Mouse (Mus musculus) CD4-positive, CD25-positive, alpha-beta regulatory T cell, adult 2 months (primary cell): Measurements from ENCODE around the gene Dgkg.

ENCODE experiments used
- DNase-seq: peaks from one replicate; pipeline ENCODE4 v3.0.0-alpha.2; 2012; ENCODE audit warnings: low read depth, low spot score

Gene Dgkg

DNA sequence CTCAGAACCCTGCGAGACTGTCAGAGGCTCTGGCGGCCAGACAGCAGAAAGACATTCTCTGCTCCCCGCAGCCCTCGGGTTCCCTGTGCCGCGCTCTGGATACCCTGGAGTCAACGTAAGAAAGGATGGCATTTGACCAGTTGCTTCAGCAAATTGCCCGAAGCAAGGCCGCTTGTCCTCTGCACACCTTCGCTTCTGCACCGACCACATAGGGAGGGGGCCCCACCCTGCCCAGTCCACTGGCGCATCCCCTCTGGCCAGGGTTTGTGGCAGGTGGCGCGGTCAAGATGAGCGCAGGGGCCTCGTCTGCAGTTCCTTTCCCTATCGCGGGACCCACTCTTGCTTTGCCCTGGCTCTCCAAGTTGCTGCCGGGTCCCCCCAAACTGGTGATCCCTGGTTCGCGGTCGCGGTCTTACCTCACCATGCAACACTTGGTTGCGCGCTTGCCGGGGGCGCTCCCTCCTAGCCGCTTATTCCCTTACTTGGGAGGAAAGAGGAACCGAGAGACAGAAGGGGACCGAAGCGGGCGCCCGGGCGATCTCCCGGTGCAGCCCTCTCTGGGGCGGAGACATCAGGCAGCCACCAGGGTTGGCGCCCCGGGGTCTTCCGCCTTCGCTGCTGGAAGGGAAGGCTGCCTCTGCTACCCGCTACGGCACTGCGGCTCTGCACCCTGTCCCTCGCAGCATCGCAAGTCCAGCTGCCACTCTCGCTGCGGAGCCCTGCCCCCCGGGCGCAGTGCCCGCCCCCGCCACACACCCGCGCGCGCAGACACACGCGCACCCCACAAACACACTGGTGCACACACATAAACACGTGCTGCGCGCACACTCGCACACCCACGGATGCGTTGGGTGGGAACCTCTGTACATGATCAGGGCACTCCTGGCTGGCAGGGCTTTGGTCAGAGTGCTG, at the start of gene Dgkg:
TSS of gene Dgkg (minus strand) at position 689 of the 912 bp plus-strand sequence.
- peak; percentile 54 for DNase-seq

DNA sequence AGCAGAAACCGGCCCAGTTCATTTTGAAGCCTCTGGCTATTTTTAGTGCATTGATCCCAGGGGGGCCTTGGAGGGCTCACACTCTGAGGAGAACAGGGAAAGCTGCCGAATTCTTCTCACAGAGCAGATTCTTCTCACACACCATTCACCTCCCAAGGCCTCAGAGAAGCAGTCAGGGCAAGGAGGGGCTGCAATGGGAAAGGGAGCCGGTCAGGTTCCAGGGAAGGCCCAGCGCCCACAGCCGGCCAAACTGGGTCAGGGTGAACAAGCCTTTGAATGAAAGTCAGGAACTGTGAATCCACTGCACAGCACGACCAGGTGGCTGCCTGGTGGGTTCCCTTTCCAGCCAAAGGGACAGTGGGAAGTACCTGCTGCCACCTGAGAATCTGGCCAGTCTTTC, 47.9 kb upstream of the Dgkg start:
- no peak for DNase-seq

DNA sequence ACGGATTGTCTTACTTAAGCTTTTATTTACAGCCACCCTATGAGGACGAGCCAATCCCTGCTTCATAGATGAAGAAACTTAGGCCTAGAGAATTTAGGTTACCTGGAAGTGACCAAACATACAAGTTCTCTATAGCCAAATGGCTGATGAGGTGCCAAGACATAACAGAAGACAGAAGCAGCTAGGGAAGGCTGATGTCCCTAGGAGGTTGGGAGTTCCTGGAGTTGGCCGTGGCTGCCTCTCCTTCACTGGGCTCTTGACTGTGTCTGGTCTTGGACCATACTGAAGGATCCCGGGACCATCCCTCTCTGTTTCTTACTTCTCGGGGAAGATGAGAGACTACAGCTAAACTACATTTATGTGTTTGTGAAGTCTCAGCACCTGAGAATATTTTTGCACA, 47.1 kb upstream of the Dgkg start:
- no peak for DNase-seq

DNA sequence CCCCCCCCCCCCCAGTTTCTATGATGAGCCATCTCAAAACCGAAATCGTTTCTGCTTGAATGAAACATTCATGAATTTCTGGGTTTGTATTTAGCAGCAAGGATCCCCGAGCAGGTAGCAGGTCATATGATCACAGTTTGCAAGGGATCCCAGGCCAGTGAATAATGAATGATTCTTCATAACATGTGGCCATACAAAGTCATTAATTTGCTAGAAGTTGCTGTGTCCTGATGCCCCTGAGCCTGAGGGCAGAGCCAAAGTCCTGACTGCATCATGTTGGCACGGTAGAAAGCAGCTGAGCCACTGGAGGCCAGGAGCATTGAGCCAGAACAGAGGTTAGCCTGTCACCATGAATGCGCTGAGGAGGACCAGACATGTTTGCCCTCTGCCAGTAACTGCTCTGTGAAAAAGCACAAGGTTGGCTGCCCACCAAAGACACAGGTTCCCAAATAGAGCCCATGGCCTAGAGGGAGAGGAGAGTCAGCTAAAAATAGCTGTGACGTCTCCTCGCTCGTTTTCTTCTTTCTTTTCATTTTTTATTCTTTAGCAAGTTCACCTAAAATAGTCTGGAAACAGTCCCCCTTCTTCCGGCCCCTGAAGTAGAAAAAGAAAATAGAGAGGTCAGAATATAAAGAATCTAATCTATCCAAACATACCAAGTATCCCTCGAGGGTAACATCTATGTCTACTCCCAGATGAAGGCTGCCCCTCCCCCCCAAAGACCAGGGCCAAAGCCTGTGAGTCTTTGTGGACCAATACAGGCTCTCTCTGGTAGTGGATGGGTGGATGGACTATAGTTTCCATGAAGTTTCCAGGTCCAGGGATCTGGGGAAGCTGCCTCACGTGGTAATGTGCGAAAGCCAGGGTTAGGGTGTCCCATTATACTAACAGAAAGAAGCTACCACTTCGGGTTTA, 42.1 kb upstream of the Dgkg start:
- DNase-seq = no peak

DNA sequence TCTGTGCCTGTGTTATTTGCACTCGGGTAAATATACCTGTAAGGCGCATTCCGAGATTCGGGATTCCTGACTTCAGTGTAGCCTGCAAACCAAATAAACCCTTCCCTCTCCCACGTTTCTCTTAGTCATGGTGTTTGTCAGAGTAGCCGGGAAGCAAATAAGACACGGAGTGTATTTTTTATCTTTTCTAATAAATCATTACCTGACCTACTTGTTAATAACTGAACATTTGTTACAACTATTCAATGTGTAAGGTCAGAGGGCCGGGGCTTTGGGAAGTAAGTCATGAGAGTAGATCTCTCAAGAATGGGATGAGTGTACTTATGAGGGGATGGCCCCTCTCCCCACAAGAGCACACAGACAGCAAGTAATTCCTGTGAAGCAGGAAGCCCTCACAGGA, 41.1 kb upstream of the Dgkg start:
- DNase-seq = no peak

DNA sequence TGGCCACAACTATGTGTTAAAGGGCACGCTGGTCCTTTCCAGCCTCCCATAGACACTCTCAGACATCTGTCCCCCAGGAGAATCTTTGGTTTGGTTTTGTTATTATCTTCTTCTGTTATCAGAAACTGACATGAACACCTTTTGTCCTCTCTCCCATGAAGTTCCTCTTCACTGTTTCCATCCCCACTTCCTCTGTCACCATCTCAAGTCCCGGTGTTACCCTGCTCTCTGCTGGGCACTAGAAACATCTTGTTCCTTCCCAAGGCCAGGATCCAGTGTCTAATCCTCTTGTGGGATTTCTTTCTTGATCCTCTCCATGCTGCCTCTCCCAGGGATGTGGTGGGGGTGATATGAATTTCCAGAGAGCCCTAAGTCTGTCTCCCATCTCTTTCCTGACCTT, 32.6 kb upstream of the Dgkg start:
- DNase-seq = no peak

DNA sequence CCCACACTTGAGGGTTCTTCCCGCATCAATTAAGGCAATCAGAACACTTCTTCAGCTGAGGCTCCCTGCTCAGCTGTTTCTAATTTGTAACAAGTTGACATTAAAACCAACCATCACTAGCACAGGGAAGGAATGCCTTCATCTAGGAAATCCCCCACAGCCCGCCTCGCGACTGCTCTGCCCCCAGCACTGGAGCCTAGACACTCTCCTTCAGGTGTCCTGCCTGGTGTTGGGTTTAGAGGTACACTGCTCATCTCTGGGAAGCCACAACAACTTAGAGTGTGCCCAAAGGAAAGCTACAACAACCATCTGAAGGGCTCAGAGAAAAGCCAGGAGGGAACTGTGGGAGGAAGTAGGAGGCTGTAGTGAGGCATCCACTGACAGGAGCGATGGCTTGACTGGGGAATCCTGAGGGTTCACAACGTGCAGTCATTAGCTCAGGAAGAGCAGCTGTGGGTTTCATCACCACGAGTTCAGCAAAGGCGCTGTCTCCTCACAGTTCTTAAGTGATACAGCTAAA, 30.8 kb upstream of the Dgkg start:
- no peak for DNase-seq

DNA sequence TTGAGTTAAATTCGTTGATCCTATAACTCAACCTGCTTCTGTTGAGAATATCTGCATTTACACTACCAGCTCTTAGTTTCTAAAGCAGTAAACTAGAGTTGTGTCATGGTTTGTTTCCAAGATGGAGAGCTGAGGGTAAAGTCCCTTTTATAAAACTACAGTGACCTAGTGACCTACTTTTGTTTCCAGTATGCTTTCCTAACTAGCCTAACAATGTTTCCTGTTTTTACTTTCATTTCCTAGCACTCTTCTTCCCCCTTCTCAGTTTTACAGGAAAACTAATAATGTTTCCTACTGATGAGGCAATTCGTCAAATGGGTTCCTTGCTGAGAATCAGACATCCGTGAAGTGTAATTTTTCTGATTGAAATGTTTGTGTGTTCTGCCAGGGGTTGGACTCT, 26.6 kb upstream of the Dgkg start:
- DNase-seq = no peak

DNA sequence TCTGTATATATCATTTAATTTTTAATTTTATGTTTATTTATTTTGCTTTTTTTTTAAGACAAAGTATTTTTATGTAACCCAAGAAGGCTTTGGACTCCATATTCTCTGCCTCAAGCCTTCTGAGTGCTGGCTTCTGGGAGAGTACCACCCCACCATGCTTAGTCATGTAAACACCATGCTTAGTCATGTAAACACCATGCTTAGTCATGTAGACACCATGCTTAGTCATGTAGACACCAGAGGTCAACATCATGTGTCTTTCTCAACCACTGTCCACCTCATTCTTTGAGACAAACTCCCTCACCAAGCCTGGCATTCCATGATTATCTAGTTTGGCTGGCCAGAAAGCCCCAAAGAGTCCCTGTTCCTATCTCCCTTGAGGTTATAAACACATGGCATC, 25.7 kb upstream of the Dgkg start:
- DNase-seq = no peak

DNA sequence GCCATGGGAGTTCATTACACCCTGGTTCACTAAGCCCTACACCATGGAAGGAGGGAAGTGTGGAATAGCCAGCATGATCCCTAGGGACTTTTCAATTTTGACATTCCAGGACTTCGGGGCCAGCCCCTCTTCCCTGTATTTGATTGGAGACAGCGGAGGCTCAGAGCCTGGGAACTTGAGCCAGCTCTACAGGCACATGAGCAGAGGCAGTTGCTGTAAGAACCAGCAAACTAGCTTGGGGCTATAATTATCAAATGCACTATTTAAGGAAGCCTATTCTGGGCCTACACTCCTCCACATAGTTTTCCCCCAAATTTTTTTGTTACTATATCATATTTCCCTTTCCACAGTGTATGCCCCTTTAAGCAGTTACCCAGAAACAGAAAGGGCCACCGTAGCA, 22.6 kb upstream of the Dgkg start:
- no peak for DNase-seq

DNA sequence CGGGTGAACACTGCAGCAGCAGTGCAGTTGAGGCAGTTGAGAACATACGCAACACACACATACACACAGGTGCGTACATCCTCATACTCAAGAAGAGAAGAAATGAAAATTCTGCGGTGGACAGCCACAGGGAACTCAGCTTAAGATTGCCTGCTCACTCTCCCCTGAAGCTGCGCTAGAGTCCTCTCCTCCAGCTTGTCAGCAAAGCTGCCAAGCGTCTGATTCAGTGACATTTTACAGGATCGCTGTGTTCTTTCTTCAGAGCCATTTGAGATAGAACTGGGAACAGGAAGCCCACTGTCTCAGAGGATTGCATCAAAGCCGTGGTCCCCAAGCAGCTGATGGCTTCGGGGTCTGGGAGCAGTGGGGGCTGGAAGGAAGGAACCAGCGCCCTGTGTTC, 17.6 kb upstream of the Dgkg start:
- no peak for DNase-seq

DNA sequence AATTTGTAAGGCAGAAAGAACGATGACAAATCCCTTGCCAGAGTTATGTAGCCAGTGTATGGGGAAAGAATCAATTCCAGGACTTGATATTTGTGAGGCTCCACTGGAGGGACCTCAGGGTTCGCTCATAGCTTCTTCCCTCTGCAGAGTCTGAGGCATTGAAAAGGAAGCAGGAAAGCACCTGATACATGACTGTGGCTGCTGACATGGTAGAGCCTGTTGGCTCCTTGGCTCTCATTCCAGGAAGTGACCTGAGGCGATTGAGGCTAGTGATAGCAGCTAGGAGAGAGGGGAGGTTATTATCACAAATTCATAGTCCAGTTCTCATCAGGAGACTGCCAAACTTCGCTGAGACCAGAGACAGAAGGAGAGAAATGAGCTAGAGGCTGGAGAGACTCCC, 17.1 kb upstream of the Dgkg start:
- DNase-seq = no peak

DNA sequence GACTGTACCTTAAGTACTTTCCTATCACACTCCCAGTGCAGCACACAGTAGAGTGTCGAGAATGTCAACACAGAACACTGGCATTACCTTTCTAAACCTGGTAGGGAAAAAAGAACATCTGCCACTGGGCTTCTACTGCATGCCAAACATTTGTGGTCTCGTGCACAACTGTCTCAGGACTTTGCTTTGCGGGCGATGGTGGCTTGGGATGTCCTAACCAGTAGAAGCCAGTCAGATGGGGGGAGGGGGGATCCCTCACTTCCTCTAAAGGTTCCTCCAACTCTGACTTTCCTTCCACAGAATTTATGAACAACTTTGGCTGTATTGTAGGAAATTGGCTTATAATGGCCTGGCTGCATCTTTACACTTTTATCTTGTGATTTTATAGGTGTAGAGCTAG, 7.0 kb upstream of the Dgkg start:
- no peak for DNase-seq

DNA sequence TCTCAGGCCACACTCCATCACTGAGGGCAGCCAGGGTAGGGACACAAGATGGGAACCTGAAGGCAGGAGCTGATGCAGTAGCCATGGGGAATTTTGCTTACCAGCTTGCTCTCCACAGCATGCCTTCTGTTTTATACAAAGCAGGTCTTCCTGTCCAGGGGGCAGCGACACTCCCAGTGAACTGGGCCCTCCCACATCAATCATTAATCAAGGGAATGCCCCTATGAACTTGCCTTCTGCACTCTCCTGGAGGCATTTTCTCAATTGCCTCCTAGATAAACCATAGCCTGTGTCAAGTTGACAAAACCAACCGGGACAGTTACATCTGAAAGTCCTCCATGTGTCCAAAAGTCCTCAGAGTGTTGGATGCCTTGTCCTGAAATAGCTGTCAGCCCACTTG, 6.1 kb upstream of the Dgkg start:
- DNase-seq = no peak

DNA sequence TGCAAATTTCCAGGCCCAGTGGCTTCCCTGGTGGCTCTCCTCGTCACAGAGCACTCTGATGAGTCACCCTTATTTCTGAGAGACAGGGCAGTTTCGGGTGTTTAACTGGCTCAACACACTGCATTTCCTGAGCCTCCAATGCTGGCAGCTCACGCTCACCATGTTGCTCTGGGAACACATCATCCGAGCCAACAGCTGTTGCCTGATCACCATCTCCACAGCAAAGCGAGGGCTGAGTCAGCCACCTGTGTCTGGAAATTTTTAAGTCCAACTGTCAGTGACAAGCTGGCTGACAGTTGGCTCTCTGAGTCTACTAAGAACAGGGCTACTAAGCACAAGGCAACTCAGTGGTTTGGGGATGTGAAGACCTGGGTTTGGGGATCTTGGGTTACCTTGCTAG, 4.1 kb upstream of the Dgkg start:
- no peak for DNase-seq

DNA sequence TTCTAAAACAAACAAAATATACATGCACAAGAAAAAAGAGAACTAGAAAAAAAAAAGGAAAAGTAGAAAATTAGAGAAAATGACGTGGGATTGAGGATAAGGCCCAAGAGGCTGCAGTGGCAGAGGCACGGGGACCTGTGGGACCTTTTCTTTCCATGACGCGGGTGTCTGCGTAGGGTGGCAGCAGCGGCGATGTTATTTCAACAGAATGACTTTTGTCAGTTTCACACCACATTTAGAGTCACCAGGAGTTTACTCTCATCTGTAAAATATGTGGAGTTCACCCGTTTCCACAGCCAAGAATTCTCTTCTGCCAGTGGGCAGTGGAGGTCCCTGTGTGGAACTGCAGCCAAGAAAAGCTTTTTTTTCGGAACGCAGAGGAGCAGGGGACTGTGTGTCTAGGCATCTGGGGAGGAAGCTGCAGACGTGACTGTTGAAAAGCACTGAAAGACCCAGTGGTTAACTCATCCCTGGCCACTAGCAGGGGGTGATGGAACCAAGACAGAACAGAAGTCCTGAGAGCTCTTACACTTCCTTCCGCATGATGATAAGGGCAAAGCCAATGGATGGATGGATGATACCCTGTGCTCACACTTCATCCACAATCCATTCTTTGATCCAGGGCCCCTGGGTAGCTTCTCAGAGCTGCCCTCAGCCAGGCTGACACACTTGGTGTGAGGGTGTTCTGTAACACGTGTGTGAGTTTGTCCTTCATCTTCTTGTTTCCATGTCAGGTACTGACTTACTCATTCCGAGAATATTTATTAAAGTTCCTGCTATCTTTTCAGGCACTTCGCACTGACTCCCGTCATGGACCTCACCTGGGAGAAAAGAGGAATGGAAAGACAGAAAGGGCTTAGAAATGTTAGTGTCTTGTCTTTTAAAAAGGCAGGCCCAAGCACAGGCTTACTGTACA, 1.1 kb upstream of the Dgkg start:
- DNase-seq = peak; percentile 52

DNA sequence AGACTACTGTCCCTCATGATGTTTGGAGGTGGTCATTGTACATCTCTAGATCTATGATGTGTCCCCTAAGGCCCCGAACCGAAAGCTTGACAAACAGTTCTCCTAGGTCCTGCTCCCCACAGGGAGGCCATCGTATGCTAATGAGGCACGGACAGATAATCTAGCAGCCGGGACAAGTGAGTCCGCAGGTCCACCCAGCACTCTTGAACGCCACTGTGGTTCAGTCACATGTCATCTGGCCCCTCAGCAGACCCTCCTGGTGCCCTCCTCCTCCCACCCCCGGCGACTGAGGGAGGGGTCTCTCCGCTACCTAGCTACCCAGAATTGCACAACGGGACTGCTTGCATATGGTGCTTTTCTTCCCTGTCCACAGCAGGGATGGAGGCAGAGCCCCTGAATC, 1.2 kb downstream of the Dgkg start:
- DNase-seq = no peak

DNA sequence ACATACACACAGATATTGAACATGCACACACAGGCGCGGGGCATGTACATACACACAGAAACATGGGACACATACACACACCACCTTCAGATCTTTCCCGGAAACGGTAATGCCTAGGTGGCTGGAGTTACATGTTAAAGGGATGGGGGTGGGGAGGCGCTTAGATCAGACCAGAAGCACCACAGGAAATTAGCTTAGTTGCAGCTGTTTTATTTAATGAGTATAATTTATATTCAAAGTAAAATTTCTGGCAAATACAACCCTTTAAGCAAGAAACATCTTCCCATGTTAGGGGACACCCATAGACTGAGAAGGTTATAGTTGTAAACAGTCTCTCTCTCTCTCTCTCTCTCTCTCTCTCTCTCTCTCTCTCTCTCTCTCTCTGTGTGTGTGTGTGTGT, 1.8 kb downstream of the Dgkg start:
- DNase-seq = peak; percentile 44

DNA sequence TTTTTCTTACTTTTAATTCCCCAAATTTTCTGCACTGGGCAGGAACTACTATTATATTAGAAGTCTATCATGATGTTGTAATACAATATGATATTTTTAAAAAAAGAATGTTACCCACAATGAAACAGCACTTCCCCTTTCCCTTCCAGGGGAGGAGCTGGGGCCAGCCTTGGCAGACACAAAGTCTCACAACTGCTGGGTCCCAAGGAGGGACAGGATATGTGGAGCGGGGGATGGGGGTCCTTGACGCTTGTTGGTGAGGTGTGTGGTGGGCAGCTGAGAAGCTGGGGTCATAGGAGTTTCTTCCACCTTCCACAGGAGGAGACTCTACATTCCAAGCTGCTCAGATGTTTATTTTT, 2.6 kb downstream of the Dgkg start:
- no peak for DNase-seq

DNA sequence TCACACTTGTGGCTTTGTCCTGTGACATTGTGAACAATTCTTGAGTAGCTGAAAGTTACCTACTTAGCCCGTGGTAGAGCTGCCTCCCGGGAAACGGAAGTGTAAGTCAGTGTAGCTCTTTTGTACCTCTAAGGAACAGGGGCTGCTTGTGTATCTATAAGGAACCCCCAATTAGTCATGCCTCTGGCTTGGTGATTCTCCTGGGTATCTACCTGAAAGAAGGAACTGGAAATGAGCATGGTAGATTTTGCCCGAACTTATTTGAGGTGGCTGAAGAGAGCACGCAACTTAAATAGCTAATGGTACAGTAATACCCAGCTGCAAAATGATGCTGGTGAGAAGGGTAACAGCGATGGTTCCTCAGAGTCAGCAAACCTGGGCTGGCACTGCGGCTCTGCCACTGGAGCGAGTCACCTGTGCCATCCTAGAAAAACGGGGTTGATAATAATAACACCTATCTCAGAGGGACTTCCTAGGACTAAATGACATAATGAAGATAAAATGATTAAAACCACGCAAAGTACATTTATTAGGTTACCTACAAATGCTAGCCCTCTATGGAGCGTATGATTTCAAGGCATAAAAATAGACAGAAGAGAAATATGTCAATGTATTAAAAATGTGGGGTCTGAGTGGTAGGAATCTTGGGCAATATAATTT, 3.1 kb downstream of the Dgkg start:
- DNase-seq = no peak

DNA sequence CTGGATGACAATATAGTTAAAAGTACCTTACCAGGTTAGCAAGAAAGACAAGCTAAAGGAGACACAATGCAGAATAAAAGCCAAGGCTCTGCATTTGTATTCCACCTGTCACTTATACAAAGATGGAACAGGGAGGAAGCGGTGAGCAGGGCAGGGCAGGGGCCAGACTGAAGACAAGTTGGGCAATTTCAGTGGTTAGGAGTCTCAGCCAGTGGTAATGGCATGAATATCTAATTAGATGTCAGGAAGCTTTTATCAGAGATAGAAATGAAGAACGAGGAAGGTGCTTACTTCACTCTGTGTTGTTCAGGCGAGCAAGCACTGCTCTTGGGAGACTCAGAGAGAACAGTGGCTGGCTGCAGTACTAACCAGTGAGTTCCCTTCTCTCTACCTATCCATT, 5.8 kb downstream of the Dgkg start:
- DNase-seq = no peak
